Mouse (Mus musculus) C2C12 (cell line): Measurements from ENCODE around the gene Dlgap1.

Experiments
- CTCF ChIP-seq: IDR thresholded peaks from one replicate; pipeline ENCODE4 v1.5.1; 2011; ENCODE audit not compliant: control insufficient read depth, insufficient read depth, insufficient read length
- MAX ChIP-seq: IDR thresholded peaks from one replicate; pipeline ENCODE4 v1.6.1; 2011; ENCODE audit warnings: mild to moderate bottlenecking, control low read depth
- MYOG ChIP-seq: IDR thresholded peaks from one replicate; pipeline ENCODE4 v1.6.1; 2011; ENCODE audit not compliant: control insufficient read depth, insufficient read length; ENCODE audit errors: extremely low read depth

GRCm38 (mm10) chr17:70661382-70661781, 692.5 kb downstream of the Dlgap1 start:
- TF ChIP-seq MAX = no peak
- TF ChIP-seq CTCF = no peak
- no peak for TF ChIP-seq MYOG
